Mouse (Mus musculus): ENCODE measurements at regions not wholly inside any gene's neighbourhood (a gene's known extent, or its start where the extent isn't known, plus 50 kb on each side); places are given as distances from the start of the nearest gene placed in this dataset.

- DNase-seq = peak; percentile 37 to 75
Measured at GRCm38 (mm10) chr5:68813306-68813705, 528.2 kb downstream of the Kctd8 start.

- DNase-seq = no peak
Measured at GRCm38 (mm10) chr5:68810017-68810416, 531.5 kb downstream of the Kctd8 start.
